Mouse (Mus musculus): Measurements from ENCODE around the gene Pacsin3.
"Not testable (repeated sequence)": the region's sequence is repeated elsewhere in the genome, so short reads cannot be mapped to it uniquely, and the experiment has no call there.

Gene Pacsin3

GRCm38 (mm10) chr2:91255661-91256150, at the start of gene Pacsin3:
TSS of gene Pacsin3 (plus strand) at chr2:91255954.
- no peak for DNase-seq (ENCODE audit: low spot score in 2 of 2)

DNA sequence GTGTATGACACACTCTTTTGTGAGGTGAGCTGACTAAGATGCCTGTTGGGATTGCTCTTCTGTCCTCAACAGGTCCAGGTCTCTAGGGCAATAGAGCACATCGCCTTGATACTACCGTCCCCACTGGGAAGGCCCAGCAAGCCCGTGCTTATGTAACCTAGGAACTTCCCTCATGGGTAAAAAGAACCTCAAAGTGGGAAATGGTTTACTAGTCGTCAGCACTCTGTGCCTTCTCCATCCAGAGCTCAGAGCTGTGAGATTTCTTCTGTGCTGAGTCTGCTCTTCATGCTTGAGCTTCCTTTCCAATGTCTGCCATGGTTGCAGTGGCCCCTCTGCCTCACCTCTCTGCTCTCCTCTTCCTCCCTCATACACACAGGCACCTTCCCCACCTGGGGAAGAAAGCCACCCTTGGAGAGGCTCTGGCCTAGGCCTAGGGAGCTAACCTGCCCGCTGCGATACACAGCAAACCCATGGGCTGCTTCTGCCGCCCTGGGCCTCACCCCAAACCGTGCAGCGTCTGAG, 49.4 kb upstream of the Pacsin3 start:
- DNase-seq (ENCODE audit: low spot score in 2 of 2), result no peak

- no peak for DNase-seq (ENCODE audit: low spot score in 2 of 2)
Measured at GRCm38 (mm10) chr2:91213311-91213710, 42.4 kb upstream of the Pacsin3 start.

DNA sequence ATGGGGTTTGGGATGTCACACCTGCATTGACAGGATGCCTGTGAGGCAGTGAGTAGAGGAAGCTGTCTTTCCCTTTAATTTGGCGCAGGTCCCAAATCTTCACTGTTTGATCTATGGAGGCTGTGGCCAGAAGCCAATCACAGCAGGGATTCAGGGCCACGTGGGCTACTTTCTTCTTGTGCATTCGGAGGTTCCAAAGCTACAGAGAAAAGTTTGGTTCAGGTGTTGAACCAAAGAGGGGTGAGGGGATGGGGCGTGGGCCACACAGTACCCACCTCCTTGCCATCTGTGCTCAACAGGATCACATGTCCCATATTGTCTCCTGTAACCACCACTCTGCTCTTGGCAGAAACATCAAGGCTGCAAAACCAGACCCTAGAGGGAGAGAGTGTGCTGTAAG, 38.7 kb upstream of the Pacsin3 start:
- no peak for DNase-seq (ENCODE audit: low spot score in 2 of 2)

DNA sequence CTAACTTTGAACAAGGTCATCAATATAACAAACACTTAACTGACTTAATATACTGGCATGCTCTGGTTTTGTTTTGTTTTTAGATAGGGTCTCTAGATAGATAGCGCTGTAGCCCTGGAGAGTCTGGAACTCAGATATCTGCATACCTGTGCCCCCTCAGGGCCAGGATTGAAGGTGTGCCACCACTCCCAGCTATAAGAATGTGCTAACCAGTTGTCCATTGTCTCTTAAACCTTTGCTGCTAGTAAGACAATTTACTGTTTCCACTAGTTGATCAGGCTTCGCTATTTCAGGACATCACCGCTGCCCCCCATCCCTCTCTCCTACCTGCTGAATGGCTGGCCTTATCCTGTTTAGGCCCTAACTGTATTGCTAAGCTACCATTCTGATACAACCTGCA, 35.3 kb upstream of the Pacsin3 start:
- no peak for DNase-seq (ENCODE audit: low spot score in 2 of 2)

- DNase-seq (ENCODE audit: low spot score in 2 of 2), result no peak
Measured at GRCm38 (mm10) chr2:91223614-91224013, 32.1 kb upstream of the Pacsin3 start.

DNA sequence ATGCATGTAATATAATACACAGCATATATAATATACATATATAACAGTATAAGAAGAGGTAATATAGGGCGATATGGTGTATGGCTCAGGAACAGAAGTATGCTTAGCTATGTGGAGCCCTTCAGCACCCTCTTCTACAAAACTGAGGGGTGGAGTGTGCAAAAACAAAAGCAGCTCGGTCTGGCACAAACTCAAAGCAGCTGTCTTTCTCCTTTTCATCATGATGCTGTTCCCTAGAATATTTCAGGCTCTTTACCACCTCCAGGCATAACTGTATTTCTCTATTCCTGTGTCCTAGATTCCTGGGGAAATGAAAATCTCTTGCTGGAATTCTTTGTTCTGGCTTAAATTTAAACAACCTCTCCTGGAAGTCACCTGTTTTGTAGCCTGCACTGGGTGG, 26.0 kb upstream of the Pacsin3 start:
- no peak for DNase-seq (ENCODE audit: low spot score in 2 of 2)

DNA sequence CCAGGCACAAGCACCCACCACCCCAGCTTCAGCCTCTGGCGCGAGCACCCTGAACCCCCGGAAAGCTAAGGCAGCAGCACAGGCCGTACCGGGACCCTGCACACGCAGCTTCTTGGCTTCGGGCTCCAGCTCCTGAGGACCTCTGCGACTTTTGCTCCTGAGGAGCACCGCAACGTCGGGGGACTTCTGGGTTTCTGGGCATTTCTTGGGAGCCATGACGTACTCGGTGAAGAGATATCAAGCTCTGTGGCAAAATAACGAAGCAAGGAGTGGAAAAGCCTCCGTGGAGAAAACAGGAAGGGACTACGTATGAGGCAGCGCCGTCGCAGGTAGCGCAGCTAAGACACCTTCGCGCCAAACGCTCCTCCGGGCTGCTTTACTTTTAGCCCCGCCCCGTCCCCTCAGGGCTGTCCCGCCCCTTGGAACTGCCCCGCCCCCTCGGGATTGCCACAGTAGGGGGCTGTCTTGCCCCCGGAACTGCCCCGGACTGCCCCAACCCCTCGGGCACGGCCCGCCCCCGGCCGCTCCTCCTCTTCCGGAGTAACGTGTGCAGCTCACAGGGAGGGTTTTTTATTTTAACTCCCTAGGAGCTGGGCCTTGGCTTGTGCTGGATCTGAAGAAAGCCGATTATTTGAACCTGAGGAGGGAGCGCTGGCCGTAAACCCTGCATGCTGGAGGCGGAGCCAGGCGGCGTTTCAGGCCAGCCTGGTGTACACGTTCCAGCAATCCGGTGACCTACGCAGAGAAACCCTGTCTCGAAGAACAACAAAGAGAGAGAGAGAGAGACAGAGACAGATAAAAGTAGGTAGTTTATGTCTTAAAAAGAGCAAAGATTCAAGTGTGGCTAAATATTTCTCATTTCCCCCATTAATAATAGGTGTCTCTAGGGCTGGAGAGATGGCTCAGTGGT, 18.9 kb upstream of the Pacsin3 start, which contains the start of gene Ddb2:
Ddb2 (minus strand) TSS at position 382 of the 910 bp plus-strand sequence.
- DNase-seq (ENCODE audit: low spot score in 2 of 2), result peak; percentile 77 to 79

DNA sequence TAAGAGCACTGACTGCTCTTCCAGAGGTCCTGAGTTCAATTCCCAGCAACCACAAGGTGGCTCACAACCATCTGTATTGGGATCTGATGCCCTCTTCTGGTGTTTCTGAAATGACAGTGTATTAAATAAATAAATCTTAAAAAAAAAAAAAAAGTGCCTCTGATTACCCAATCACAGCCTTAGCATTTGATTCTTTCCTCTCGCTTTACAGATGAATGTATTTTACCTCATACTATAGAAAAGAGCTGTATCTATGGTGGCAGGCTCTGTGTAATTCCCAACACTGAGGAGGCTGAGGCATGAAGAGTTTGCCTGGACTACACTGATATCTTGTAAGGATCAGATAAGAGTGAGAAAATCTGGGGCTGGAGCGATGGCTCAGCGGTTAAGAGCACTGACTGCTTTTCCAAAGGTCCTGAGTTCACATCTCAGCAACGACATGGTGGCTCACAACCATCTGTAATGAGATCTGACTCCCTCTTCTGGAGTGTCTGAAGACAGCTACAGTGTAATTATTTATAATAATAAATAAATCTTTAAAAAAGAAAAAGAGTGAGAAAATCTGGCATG, 18.2 kb upstream of the Pacsin3 start:
- not testable (repeated sequence) for DNase-seq (ENCODE audit: low spot score in 2 of 2)

DNA sequence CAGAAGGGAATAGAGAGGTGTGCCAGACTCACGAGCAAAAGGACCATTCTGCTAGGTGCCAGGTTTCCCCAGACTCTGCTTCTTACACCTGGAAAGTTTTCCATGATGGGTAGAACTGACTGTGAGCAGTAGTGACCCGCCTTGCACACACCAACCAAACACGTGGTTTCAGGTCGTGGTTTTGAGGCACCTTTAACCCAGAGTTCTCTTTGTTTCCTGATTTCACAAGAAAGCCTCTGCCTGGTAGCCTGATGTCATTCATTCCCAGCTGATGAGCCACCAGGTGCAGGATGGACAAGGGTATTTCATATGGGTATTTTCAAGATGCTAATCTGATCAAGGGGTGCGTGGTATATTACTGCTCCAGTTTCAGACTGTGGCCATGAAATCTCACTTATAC, 13.2 kb upstream of the Pacsin3 start:
- no peak for DNase-seq (ENCODE audit: low spot score in 2 of 2)

- DNase-seq (ENCODE audit: low spot score in 2 of 2), result no peak
Measured at GRCm38 (mm10) chr2:91243416-91243815, 12.3 kb upstream of the Pacsin3 start.

- DNase-seq (ENCODE audit: low spot score in 2 of 2), result no peak
Measured at GRCm38 (mm10) chr2:91244557-91245228, 11.1 kb upstream of the Pacsin3 start.

GRCm38 (mm10) chr2:91248366-91248765, 7.4 kb upstream of the Pacsin3 start:
- DNase-seq (ENCODE audit: low spot score in 2 of 2), result no peak

GRCm38 (mm10) chr2:91252001-91252400, 3.8 kb upstream of the Pacsin3 start:
- no peak for DNase-seq (ENCODE audit: low spot score in 2 of 2)

- DNase-seq (ENCODE audit: low spot score in 2 of 2), result no peak
Measured at GRCm38 (mm10) chr2:91252512-91252911, 3.2 kb upstream of the Pacsin3 start.

GRCm38 (mm10) chr2:91254725-91255380, 901 bp upstream of the Pacsin3 start:
- no peak for DNase-seq (ENCODE audit: low spot score in 2 of 2)

DNA sequence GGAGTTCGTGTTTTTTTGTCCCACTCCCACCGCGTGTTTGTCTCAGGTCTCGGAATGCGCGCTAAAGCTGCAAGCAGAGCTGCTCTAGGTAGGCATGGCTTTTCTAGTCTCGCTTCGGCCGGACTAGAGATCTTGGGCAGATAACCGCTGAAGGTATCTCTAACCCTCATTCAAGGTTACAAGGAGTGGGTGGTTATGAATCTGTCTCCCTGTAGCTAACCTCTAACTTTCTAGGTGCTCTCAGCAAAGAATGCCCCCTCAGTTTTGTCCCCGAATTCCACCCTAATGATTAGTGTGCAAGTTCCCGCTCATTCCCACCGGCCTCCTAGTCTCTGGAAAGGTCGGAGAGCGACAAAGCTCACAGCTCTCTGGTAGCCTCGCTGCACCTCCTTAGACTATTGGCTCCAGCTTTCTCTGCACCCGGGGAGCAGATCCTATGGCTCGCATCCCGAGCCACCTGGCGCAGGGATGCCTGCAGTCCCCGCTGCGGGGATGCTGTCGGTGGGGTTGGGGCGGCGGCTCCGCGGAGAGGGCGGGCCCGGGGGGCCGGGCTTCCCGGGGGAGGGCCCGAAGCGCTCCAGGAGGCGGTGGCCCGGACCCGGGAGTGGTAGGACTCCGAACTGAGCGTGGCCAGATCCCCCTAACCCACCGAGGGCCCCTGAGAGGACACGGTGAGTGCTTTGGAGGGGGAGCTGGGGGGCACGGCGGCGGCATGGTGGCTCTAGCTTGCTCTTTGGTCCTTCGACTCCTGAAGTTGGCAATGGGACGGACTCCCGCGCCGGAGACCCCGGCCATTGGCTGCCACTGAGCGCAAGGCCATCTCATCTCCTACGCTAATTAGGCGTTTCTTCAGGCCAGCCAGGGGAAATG, 737 bp downstream of the Pacsin3 start:
- DNase-seq (ENCODE audit: low spot score in 2 of 2), result peak in 1 of 2 experiments; percentile 49

DNA sequence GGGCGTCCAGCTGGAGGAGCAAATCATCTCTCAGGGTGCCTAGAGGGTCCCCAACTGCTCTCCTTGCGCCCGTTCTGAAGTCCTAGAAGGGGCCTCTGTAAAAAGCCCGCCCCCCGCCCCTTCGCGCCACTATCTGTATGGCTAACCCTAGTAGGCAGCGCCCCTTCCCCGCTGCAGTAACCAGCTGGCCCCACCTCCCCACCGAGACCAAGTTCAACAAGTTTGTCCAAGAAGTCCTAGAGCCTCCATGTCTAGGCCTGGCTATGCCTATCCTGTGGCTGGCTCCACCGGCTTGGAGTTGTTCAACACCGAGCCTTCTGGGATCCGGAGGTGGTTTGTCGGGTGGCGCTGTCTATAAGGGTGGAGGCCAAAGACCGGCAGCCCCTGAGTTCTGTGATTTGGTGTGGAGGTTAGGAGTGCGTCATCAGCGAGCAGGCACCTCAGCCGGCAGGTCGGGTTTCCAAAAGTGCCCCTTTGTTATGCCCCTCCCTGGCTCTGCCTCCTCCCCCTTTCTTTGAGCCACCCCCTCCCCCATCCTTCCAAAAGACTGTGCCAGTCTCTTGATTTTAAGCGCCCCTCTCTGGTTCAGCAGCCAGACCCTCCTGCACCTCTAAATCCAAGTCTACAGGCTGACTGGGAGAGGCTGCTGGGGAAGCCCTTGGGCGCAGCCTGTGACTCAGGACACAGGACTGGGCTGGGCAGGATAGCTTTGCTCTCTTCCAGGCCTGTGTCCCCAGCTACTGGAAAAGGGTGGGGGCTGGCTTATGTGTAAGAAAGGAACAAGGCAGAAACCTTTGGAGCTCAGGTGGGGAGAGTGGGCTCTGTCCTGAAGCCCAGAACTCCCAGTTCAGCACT, 1.6 kb downstream of the Pacsin3 start:
- no peak for DNase-seq (ENCODE audit: low spot score in 2 of 2)

DNA sequence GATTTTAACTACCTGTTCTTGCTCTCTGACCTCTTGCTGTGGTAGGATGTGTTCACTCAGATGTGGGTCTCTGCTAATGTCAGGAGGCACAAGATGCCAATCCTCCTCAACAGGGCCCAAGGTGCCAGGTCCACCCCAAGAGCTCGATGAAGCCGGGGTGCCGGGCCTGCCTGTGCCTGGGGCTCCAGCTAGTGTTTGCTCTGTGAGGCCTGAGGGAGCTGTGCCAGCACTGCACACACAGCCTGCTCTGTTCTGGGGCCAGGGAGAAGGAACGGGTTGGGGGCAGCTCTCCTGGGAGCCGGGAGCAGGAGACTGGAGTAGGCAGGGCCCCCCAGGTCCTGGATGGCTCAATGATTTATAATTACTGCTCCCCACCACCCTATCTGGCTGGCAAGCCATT, 2.3 kb downstream of the Pacsin3 start:
- no peak for DNase-seq (ENCODE audit: low spot score in 2 of 2)

DNA sequence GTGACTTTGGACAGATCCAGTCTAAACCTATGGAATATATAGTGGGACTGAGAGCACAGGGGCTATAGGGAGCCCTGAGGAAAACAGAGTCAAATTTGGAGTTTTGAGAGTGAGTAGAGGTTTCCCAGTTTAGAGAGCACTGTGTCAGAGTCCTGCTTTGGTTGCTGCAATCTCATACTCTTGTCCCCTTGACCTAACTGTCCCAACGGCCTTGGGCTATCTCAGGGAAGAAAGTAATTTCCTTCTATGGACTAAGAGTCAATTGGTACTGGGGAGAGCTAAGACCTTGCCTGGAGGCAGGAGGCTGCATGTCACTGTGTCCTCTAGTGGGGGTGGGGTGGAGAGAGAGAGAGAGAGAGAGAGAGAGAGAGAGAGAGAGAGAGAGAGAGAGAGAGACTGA, 3.1 kb downstream of the Pacsin3 start:
- DNase-seq (ENCODE audit: low spot score in 2 of 2), result no peak

All from frontal cortex, postnatal 14 days (tissue).